Mouse (Mus musculus) brain, adult 2 months (tissue): ENCODE measurements at regions not wholly inside any gene's neighbourhood (a gene's known extent, or its start where the extent isn't known, plus 50 kb on each side); places are given as distances from the start of the nearest gene placed in this dataset.
A peak's percentile ranks its signal among the peaks of the same experiment; 100 is the strongest.

Source experiments
- DNase-seq: peaks from one replicate; pipeline ENCODE4 v3.0.0; 2011; ENCODE audit warnings: low read depth, low spot score

- DNase-seq: peak; percentile 45
Observed at GRCm38 (mm10) chr1:107908236-107909063, 318.6 kb downstream of the Serpinb8 start.

- DNase-seq: peak; percentile 75
Observed at GRCm38 (mm10) chr1:107914671-107915590, 325.1 kb downstream of the Serpinb8 start.

- no peak for DNase-seq
Observed at GRCm38 (mm10) chr1:107917037-107917436, 327.2 kb downstream of the Serpinb8 start.

GRCm38 (mm10) chr1:107941601-107942270 lies 351.9 kb downstream of the Serpinb8 start:
- DNase-seq: no peak

- DNase-seq: no peak
Observed at GRCm38 (mm10) chr1:107946204-107946939, 356.6 kb downstream of the Serpinb8 start.

GRCm38 (mm10) chr1:107950396-107950795 lies 360.6 kb downstream of the Serpinb8 start:
- DNase-seq: peak; percentile 4

- DNase-seq: no peak
Observed at GRCm38 (mm10) chr1:107961009-107961408, 371.2 kb downstream of the Serpinb8 start.

GRCm38 (mm10) chr1:107975626-107976335 lies 386.0 kb downstream of the Serpinb8 start:
- no peak for DNase-seq

GRCm38 (mm10) chr1:107977686-107978085 lies 387.9 kb downstream of the Serpinb8 start:
- no peak for DNase-seq

- no peak for DNase-seq
Observed at GRCm38 (mm10) chr1:107978411-107978810, 388.6 kb downstream of the Serpinb8 start.

GRCm38 (mm10) chr1:107985646-107986045 lies 395.8 kb downstream of the Serpinb8 start:
- DNase-seq: peak; percentile 54

GRCm38 (mm10) chr1:107988076-107988475 lies 398.3 kb downstream of the Serpinb8 start:
- no peak for DNase-seq

GRCm38 (mm10) chr1:107993013-107993412 lies 403.2 kb downstream of the Serpinb8 start:
- no peak for DNase-seq

- no peak for DNase-seq
Observed at GRCm38 (mm10) chr1:108023721-108024353, 434.0 kb downstream of the Serpinb8 start.

GRCm38 (mm10) chr1:108024705-108025104 lies 434.9 kb downstream of the Serpinb8 start:
- DNase-seq: no peak

GRCm38 (mm10) chr1:108026461-108026860 lies 436.7 kb downstream of the Serpinb8 start:
- peak; percentile 33 for DNase-seq

GRCm38 (mm10) chr1:108046194-108046593 lies 456.4 kb downstream of the Serpinb8 start:
- peak; percentile 9 for DNase-seq

GRCm38 (mm10) chr1:108046857-108047714 lies 457.3 kb downstream of the Serpinb8 start:
- peak; percentile 25 for DNase-seq

- no peak for DNase-seq
Observed at GRCm38 (mm10) chr1:108094622-108095021, 504.8 kb downstream of the Serpinb8 start.
